Mouse (Mus musculus) G1E (cell line): ENCODE results near the gene Crtam.

Experiments used
- CTCF ChIP-seq: IDR thresholded peaks from 2 replicates; pipeline ENCODE4 v1.5.1; 2012; ENCODE audit warnings: low read depth, low read length, inconsistent platforms, mixed read lengths
- GATA1 ChIP-seq: IDR thresholded peaks from 2 replicates; pipeline ENCODE4 v1.6.1; 2012; ENCODE audit warnings: borderline replicate concordance, low read length, inconsistent platforms, mixed read lengths
- TAL1 ChIP-seq: conservative IDR thresholded peaks from 2 replicates; pipeline ENCODE4 v1.6.1; 2012; ENCODE audit warnings: low read depth, low read length, inconsistent platforms, mixed read lengths

- no peak for TF ChIP-seq CTCF
- TF ChIP-seq TAL1, result no peak
- no peak for TF ChIP-seq GATA1
Measured at GRCm38 (mm10) chr9:41048820-41049219, 44.4 kb upstream of the Crtam start.
